Mouse (Mus musculus) embryo, embryonic 10 days (tissue): ENCODE data around the gene Ttc39a.

Experiments used
- DNase-seq: peaks from one replicate; pipeline ENCODE4 v3.0.0-alpha.2; 2015; ENCODE audit warnings: low spot score

Ttc39a gene

GRCm38 (mm10) chr4:109420138-109420795 is 13.8 kb downstream of the Ttc39a start:
- DNase-seq = no peak

GRCm38 (mm10) chr4:109421608-109422007 is 15.2 kb downstream of the Ttc39a start:
- DNase-seq = no peak

GRCm38 (mm10) chr4:109422436-109422835 is 16.0 kb downstream of the Ttc39a start:
- no peak for DNase-seq

DNA sequence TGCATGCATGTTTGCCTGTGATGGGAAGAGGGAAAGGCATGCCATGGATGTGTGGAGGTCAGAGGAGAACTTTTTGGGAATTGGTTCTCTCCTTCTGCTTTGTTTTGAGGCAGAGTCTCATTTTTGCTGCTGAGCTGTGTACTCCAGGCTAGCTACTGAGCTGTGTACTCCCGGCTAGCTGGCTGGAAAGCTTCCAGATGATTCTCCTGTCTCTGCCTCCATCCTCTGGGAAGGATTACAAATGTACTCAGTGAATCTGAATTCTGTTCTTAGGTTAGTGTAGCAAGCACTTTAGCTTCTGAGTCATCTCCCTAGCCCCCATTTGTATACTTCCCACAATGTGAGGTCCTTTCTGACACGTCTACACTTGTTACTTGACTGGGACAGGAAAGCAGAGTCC is 17.0 kb downstream of the Ttc39a start:
- no peak for DNase-seq

DNA sequence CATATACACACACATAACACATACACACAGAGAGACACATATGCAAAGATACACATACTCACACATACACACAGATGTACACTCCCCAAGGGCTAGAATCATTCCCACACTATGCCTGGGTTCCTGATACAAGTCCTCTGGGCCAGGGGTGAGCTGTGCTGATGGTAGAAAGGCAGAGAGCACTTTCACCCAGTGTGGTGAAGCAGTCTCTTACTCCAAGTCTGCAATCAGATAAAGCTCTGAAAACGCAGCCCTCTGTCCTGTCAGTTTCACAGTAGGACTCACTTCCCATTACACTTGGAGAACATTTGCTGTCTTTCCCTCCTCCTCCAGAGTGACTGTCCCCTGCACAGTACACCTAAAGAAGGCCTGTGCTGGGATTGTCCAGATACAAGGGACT is 20.6 kb downstream of the Ttc39a start:
- no peak for DNase-seq

DNA sequence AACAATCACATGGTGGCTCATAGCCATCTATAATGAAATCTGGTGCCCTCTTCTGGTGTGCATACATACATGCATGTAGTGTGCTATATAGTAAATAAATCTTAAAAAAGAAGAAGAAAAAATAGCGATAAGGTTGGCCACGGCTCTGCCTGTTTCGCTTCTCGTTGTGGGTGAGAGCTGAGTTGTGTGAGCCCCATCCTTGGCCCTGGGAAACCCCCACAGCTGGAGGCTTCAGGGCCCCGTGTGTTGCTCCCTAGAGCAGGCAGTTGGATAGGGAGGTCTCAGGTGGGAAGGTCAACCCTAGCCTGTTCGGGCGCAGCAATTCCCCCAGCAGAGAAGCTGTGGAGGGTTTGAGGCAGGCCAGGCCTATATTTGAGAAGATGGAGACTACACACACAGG is 23.8 kb downstream of the Ttc39a start:
- DNase-seq = no peak

- DNase-seq = peak; percentile 76
These were observed 24.4 kb downstream of the Ttc39a start for GRCm38 (mm10) chr4:109430854-109431253.

DNA sequence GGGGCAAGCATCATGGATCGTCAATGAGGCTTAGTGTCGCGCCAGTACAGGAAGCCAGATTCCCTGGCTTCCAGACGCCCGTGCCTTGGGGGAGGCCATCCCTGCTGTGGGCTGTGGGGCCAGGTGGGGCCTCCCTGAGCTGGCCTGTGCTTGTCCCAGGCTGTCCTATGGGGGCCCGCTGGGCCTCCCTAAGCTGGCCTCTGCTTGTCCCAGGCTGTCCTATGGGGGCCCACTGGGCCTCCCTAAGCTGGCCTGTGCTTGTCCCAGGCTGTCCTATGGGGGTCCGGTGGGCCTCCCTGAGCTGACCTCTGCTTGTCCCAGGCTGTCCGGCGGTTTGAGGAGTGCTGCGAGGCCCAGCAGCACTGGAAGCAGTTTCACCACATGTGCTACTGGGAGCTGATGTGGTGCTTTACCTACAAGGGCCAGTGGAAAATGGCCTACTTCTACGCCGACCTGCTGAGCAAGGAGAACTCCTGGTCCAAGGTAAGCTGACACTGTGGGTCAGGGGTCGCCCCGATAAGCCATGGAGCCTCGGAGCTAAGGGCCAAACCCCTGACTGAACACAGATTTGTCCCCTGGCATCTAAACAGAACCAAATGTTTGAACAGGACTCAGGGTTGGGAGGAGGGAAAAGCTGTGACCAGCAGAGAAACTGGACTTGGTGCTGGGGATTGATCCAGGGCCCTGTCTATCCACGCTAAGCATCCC is 26.4 kb downstream of the Ttc39a start:
- DNase-seq = no peak

DNA sequence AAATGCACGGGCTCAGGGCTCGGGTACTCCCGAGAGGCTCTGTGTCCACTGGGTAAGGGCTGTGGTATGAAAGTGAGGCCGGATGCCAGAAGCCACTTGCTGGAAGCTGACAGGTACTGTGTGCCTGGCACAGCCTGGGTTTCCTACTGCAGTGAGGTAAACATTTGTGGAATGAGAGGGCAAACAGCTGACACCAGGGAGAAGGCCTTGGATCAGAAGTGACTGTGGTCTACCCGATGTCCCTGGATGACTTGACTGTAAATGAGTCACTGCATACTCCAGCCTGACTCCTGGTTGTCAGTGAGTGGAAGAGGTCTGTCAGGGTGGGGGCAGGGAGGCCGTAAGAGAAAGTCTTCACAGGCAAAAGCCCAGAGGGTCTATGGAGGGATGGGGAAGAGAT is 27.2 kb downstream of the Ttc39a start:
- no peak for DNase-seq

DNA sequence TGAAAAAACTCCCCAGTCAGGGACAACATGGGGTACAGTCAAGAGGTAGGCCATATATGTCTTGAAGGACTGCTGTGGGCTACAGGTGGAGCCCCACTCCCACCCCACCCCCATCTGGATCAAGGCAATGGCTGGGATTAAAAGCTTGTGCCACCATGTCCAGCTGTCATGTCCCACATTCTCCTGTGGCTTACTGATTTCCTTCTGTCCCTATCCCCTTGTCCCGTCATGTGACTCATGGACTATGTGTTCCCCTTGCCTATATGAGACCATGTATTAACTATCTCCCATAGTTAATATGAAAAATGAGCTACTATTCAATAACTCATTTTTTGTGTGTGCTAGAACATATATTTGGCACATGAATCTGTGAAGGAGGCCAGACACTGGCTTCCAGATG is 27.8 kb downstream of the Ttc39a start:
- DNase-seq = no peak

DNA sequence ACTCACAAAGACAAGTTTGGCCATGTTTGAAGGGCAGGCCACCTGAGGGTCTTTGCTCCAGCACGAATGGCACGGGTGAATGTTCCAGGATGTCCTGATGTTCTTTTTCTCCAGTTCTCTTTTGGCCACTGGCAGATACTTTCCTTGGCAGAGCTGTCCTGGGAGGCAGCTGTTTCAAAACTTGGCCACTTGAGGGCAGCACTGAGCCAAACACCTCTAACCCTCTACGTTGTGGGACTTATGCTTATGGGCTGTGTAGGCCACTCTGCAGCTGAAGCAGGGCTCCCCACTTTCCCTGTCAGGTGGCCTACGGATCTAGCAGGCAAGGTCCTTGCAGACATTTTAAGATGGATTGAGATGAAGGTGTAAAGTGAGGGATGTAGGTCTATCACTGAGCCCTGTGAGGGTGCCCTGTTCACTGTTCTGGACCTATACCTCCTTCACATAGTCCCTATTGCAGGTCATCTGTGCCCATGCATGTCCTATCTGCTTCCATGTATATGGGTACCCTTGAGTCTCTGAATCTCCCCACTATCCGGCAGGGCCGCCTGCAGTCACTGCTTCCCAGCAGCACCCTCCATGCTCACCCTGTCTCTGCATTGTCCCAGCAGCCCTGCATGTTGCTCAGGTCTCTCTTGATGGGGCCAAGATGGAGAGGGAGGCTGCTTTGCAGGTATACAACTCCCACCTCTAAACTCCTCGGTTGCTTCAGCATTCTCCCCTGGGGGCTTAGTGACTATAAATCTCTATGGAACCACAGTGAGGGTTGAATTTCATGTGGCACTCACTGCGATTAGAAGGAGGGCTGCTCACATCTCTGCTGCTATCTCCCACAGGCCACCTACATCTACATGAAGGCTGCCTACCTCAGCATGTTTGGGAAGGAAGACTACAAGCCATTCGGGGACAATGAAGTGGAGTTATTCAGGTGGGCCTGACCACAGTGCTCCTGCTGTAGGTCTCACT is 31.8 kb downstream of the Ttc39a start:
- peak; percentile 81 for DNase-seq

DNA sequence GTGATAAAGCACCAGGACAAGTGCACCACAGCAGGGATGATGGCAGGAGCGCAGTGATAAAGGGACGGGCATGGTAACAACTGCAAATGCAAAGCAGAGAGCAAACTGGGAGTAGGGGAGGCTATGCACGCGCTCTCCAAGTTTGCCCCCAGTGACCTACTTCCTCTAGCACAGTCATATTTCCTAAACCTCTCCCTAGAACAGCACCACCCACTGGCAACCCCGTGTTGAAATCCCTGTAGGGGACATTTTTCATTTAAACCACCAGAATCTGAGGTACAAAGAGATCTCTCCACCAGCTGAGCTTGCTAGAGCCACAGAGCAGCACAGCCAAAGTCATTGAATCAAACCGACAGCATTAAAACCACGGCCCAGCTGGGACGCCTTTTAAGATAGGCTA is 32.7 kb downstream of the Ttc39a start:
- no peak for DNase-seq

DNA sequence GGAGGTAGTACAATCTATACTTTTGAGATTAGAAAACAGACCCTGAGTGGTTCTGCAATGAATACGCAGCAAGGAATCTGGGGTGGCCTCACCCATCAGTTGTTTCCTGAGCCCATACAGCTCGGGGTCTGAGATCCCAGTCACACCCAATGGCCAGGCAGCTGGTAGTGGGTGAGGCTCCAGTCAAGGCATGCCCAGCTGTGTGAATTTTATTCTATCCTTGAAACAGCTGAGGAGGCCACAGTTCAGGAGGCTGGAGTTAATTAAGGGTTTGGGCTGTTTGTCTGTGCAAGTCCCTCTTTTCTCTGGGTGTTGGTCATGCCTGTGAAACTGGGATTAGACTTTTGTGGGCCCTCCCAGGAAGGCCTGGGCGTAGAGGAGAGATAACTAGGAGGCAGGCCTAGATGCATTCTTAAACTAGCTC is 33.4 kb downstream of the Ttc39a start:
- DNase-seq = no peak

DNA sequence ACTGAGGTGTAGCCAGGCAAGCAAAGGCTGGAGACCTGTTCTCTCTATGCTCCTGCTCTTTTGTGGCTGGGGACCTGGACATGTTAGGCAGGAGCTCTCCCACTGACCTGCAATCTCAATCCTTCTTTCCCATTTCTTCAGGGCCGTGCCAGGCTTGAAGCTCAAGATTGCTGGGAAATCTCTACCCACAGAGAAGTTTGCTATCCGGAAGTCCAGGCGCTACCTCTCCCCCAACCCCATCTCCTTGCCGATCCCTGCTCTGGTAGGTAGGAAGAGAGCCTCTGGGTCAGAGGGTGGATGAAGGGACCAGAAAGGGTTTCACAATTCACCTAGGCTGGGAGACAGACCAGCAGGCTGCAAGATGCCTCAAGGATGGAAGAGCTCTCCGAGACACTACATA is 34.0 kb downstream of the Ttc39a start:
- no peak for DNase-seq

GRCm38 (mm10) chr4:109441000-109441399 is 34.6 kb downstream of the Ttc39a start:
- no peak for DNase-seq

DNA sequence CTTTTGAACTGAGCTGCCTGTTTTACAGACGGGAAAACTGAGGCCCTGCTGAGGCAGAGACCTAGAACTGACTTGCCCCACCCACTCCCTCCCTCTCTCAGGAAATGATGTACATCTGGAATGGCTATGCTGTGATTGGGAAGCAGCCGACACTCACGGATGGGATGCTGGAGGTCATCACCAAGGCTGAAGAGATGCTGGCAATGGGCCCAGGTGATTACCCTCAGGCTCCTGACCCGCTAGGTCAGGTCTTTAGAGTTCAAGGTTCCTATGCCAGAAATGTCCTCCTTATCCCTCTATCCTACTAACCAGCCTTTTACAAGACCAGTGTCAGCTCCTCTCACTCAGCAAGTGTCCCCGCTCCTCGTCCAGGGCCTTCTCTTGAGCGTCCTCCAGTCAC is 35.7 kb downstream of the Ttc39a start:
- no peak for DNase-seq

DNA sequence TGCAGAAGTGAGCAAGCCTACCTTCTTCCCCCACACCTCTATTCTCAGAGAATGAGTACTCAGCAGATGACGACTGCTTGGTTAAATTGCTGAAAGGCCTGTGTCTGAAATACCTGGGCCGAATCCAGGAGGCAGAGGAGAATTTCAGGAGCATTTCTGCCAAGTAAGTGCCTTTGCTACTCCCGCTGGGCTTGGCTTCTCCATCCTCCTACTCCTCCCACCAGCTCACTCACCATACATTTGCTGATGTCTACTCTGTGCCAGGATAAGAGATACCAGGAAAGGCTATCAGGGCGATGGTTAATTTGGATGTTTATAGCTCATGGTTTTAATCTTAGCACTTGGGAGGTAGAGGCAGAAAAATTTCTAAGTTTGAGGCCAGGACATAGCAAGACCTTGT is 36.2 kb downstream of the Ttc39a start:
- DNase-seq = no peak

DNA sequence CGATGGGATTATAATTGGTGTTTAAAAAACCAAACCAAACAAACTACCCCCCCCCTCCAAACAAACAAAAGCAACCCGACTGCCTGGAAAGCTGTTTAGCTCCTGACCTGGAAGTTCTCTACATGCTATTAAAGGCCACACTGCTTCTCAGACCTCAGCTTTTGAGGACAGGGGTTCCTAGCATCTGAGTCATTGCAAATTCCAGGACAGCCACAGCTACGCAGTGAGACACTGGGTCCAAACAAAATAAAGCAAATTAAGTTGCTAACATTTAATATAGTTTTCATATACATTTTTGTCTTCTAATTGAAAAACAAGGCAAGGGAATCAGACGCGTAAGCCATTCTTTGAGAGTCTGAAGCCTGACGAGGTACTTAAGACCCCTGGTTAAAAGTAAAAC is 38.0 kb downstream of the Ttc39a start:
- DNase-seq = no peak

DNA sequence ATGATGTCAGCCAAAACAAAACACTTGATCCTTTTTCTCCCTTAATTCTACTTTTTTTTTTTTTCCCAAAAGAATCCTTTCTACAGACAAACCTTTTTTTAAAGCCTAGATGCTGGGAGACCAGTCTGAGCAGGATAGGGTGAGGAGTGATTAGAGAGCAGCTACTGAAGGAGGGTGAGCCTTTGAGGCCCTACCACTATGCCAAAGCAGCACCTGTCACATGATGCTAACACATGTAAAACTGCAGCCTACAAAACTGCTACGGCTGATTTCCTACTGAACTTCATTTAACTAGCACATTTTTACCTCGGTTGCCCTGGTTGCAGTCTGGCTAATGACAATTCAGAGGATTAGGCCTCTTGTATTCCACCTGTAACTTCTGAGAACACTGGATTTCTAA is 38.5 kb downstream of the Ttc39a start:
- no peak for DNase-seq

GRCm38 (mm10) chr4:109445397-109445796 is 39.0 kb downstream of the Ttc39a start:
- DNase-seq = no peak

DNA sequence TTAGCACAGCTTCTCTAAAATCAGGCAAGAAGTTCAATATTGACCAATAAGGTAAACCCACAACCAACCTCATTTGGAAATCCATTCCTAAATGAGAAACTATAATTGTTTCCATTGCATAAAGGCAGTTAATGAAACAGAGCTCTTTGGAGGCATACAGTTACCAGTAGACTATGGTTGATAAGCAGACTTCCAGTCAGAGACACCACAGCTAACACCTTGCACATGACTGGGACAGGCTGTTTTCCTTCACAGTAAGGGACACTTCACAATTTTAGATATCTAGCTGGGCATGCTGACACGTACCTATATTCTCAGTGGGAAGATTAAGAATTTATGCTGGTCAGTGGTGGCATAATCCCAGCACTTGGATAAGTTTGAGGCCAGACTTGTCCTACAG is 39.5 kb downstream of the Ttc39a start:
- DNase-seq = no peak

DNA sequence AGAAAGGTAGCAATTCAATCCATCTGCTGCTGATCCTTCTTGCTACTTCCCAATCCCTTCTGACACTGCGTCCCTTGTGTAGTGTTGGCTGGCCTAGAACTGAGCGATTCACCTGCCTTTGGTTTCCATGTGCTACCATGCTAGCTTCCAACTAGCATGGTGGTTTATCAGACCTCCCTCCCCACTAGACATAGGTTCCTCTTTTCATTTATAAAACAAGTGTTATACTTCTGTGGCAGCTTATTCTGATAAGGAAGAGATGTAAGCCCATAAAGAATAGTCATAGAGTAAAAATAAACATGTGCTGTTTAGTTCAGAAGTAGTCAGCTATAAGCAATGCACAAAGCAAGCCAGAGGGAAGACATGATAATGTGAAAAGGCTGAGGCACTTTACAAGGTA is 42.1 kb downstream of the Ttc39a start:
- no peak for DNase-seq

GRCm38 (mm10) chr4:109456821-109457220 is 50.4 kb downstream of the Ttc39a start:
- no peak for DNase-seq
